Mouse (Mus musculus): ENCODE measurements at regions not wholly inside any gene's neighbourhood (a gene's known extent, or its start where the extent isn't known, plus 50 kb on each side); places are given as distances from the start of the nearest gene placed in this dataset.

GRCm38 (mm10) chr3:47348451-47348850 is 900.4 kb upstream of the Pabpc4l start:
- no peak for DNase-seq (ENCODE audit: low read depth, low spot score)

- DNase-seq (ENCODE audit: low read depth, low spot score) = no peak
Measured at GRCm38 (mm10) chr3:47316356-47317028, 868.5 kb upstream of the Pabpc4l start.

GRCm38 (mm10) chr3:47281783-47282182 is 833.8 kb upstream of the Pabpc4l start:
- no peak for DNase-seq (ENCODE audit: low read depth, low spot score)

- peak; percentile 3 for DNase-seq (ENCODE audit: low read depth, low spot score)
Measured at GRCm38 (mm10) chr3:47280270-47280669, 832.3 kb upstream of the Pabpc4l start.

GRCm38 (mm10) chr3:47241030-47241429 is 793.0 kb upstream of the Pabpc4l start:
- no peak for DNase-seq (ENCODE audit: low read depth, low spot score)

- DNase-seq (ENCODE audit: low read depth, low spot score) = no peak
Measured at GRCm38 (mm10) chr3:47230234-47230633, 782.2 kb upstream of the Pabpc4l start.

- no peak for DNase-seq (ENCODE audit: low read depth, low spot score)
Measured at GRCm38 (mm10) chr3:47218587-47218986, 770.6 kb upstream of the Pabpc4l start.

GRCm38 (mm10) chr3:47213141-47213540 is 765.1 kb upstream of the Pabpc4l start:
- DNase-seq (ENCODE audit: low read depth, low spot score) = no peak

- no peak for DNase-seq (ENCODE audit: low read depth, low spot score)
Measured at GRCm38 (mm10) chr3:47197584-47197983, 749.6 kb upstream of the Pabpc4l start.

- DNase-seq (ENCODE audit: low read depth, low spot score) = no peak
Measured at GRCm38 (mm10) chr3:47184226-47184625, 736.2 kb upstream of the Pabpc4l start.

GRCm38 (mm10) chr3:47182762-47183161 is 734.7 kb upstream of the Pabpc4l start:
- no peak for DNase-seq (ENCODE audit: low read depth, low spot score)

- DNase-seq (ENCODE audit: low read depth, low spot score) = no peak
Measured at GRCm38 (mm10) chr3:47180377-47180776, 732.4 kb upstream of the Pabpc4l start.
